Mouse (Mus musculus) c-Kit-negative CD71-positive TER-119-positive erythroid progenitor cells, embryonic 14.5 days (primary cell): ENCODE data around the gene Pprc1.

ENCODE experiments used
- DNase-seq: peaks from one replicate; pipeline ENCODE4 v3.0.0-alpha.2; 2013; ENCODE audit warnings: low read depth, low spot score

The Pprc1 gene

GRCm38 (mm10) chr19:46044271-46044992, at the start of gene Pprc1:
TSS of gene Pprc1 (plus strand) at chr19:46044886.
- DNase-seq = no peak

DNA sequence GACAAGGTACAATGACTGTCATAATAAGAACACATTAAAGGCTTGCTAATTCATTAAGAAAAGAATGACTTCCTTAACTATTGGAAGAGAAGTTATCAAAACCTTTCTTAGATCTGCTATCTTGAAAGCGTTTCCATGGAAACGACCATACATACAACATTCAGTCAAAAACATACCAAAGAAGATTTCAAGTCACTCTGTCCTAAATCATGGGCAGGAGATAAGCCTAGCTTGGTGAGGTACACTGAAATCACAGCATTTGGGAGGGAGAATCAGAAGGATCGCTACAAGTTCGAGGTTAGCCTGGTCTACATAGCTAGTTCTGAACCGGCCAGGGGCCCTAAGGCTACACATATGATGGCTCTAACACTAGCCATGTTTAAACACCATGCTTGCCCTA, 47.3 kb upstream of the Pprc1 start:
- no peak for DNase-seq

DNA sequence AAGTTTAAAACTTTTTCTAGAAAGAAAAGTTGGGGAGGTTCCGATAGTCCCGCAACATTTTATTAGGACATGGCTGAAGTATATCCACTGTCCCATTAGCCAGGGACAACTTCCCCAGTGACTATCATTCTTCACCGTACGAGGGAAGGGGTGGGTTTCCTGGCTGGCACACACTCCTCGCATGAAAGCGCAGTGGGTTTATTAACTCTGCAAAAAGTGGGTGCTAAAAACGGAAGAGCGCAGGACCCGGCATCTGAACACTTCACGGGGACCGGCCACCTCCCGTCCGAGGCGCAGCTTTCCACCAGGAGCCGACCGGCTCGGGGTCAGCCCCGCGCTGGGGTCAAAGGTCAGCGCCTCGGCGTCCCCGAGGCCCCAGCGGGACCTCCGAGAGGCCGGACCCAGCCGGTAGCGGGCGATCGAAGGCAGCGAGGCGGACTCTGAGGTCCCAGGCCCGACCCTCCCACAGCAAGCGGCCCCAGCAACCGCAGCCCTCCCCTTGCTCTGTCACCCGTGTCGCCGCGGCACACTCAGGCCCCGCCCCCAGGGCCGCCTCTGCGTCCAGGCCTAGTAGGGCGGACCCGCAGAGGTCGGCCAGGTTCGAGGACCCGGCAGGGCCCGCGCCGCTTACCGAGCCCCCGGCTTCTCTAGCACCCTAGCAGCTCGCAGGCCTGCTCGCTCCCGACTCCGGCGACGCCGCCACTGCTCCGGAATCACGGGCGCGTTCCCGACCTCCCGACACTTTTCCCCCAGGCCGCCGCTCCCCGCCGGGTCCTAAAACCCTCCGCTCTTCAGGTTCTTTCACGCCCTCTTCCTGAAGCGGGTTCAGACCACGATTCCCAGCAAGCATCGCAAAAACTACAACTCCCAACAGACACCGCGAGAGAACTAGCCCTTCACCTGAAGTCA, 46.6 kb upstream of the Pprc1 start, which contains the start of gene Armh3:
Armh3 (minus strand) TSS at position 704 of the 909 bp plus-strand sequence.
- peak; percentile 74 for DNase-seq

DNA sequence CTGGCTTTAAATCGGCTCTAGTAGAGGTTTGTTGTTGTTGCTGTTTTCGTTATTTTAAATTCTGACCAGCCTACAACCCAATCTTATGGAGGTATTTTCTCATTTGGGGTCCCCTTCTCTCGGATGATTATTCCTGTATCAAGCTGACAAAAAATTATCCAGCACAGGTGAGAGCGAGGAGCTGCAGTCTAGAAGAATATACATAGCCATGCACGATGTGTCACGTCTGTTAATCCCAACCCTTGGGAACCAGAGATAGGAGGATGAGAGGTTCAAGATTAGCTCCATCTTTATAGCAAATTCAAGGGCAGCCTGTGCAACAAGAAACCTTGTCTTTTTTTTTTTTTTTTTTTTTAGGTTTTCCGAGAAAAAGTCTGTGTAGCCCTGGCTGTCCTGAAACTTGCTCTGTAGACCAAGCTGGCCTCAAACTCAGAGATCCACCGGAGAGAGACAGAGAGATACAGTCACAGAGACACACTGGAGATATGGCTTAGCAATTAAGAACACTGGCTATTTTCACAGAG, 45.9 kb upstream of the Pprc1 start:
- no peak for DNase-seq

- DNase-seq = no peak
These were observed 45.3 kb upstream of the Pprc1 start for GRCm38 (mm10) chr19:45999378-45999777.

- DNase-seq = no peak
These were observed 42.4 kb upstream of the Pprc1 start for GRCm38 (mm10) chr19:46002279-46002678.

GRCm38 (mm10) chr19:46003371-46004226, 41.1 kb upstream of the Pprc1 start, which contains the start of gene Hps6:
TSS of gene Hps6 (plus strand) at chr19:46003508.
- DNase-seq = peak; percentile 72

GRCm38 (mm10) chr19:46004814-46005466, 39.7 kb upstream of the Pprc1 start:
- no peak for DNase-seq

DNA sequence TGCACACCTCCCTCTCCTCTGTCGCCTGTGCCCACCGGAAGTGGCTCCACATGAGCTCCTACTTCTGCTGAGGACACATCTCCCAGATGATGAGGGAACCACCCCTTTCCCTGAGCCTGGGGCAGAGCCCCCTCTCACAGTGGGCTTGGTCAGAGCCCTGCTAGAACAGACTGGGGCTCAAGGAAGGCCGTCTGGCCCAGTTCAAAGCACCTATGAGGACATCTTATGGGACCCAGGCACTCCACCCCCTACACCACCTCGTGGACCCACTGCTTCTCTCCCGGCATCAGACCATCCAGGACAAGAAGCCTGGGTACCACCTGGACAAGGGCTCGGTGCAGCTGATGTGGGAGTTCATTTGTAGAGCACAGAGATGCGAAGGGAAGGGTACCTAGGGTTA, 39.0 kb upstream of the Pprc1 start:
- no peak for DNase-seq

GRCm38 (mm10) chr19:46014572-46015178, 30.0 kb upstream of the Pprc1 start:
- DNase-seq = peak; percentile 66

- DNase-seq = no peak
These were observed 28.7 kb upstream of the Pprc1 start for GRCm38 (mm10) chr19:46016023-46016422.

DNA sequence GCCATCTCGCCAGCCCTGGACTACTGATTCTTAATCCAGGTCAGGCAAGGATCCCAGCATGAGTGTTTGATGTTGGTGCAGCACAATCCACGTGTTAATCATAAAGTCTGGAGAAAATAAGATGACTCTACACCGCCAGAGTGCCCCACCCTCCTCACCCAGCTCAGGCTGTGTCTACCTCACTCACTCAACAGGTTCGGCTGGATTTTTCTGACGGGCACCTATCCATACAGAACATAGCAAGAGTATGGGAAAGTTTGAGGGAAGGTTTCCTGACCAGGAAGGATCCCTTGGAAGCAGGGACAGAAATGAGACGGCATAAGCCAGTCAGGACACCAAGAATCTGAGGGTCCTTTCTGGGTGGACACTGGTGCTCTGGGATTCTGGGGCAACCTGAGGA, 19.7 kb upstream of the Pprc1 start:
- DNase-seq = no peak

DNA sequence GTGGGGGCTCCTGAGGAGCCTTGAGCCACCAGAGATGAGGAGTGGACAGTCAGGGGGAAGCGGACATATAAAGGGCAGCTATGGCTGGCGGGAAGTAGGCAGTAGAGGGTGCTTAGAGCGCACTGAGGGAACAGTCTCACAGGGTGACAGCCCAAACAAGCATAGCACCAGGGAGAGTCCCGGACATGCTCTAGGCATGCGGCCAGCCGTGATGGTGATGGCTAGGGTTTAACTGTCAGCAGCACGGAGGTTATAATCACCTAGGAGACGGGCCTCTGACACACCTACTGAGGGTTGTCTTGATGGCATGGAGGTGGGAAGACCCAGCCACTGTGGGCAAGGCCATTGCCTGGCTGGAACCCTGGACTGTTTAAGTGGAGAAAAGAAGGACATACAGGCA, 18.1 kb upstream of the Pprc1 start:
- DNase-seq = no peak

DNA sequence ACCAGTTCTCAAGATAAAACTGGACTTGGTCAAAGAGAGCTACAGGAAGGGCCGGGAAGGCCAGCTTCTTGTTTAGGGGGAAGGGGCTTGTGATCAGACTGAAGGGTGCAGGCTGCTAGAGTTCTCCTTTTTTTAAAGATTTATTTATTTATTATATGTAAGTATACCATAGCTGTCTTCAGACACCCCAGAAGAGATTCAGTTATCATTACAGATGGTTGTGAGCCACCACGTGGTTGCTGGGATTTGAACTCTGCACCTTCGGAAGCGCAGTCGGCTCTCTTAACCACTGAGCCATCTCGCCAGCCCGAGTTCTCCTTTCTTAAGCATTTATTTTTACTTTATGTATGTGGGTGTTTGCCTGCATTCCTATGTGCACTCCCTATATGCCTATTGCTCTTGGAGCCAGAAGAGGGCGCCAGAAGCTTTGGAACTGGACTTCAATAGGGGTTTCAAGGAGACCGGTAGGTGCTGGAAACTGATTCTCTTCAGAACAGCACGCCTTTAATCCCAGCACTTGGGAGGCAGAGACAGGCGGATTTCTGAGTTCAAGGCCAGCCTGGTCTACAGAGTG, 15.9 kb upstream of the Pprc1 start:
- DNase-seq = no peak

DNA sequence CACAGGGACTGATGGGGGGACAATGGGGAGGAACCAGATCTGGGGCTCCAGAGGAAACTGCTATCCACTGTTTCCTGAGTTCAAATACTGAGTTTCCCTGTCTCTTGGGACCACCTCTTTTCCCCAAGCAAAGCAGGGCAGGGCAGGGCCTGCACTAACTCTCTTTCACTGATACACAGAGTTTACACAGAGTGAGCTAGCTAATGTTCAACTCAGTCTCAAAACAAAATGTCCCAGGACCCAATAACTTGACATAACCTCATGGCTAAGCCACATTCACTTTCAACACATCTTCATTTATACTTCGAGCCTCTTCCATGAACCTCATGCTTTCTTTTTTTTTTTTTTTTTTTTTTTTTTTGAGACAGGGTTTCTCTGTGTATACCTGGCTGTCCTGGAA, 15.0 kb upstream of the Pprc1 start:
- no peak for DNase-seq

GRCm38 (mm10) chr19:46030196-46030983, 14.3 kb upstream of the Pprc1 start:
- DNase-seq = no peak

DNA sequence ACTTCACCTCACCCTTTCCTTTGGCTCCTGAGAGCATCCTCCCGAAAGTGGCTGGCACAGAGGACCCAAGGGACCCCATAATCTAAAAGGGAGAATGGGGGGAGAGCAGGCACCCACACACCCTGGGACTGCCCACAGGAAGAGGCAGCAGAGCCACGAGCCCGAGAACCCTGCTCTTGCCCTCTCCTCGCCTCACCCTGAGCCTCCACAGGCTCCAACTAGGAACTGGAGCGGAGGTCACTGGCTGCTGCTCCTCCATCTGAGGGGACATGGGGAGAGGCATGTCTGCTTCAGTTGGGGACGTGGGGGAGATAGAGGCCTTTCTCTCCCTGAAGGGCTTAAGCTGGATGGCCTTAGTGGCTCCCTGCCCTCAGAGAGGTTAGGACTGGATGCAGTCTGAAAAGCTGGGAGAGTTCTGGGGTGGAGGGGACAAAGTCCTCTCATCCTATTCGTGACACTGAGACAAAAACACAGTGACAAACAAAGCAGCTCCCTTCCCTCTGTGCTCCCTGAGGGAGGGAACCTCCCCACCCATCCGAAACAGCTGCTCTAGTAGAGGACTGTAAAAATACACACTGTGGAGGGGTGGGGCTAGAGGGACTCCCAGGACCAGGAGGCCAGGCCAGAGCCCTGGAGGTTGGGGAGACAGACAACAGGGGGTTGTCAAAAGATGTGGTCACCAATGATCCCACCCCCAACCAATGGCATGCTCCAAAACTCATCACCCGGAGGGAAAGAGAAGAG, 12.8 kb upstream of the Pprc1 start:
- DNase-seq = no peak

- DNase-seq = no peak
These were observed 11.8 kb upstream of the Pprc1 start for GRCm38 (mm10) chr19:46032731-46033510.
